Comparison of ENCODE assay signal across 14 mouse cellular contexts in the genomic region with DNA sequence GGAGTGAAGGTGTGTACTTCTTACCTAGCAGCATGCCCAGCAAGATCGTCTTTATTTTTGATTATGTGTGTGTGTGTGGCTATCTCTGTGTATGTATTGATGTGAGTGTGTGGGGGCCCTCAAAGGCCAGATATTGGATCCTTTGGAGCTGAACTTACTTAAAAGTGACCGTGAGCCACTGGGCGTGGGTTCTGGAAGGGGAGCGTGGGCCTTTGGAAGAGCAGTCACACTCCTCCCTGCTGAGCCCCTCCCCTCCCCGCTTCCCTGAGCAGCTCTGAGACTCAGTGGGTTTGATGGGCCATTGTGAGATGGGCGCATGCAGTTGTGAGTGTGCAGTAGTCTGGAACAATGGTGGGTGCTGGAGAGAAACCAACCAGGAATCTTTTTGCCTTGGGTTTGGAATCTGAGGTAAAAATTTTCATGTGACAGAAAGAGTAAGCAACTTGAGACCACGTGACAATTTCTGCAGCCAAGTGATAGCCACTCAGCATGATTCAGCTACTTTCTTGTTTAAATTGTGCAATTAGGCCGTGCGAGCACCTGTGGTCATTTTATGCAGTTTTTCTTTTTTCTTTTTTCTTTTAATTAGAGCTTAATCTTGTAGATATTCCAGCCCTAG. TPM values are rescaled to one million over a fixed set of nuclear protein-coding genes. Genes with fewer than 3 reads are reported as not detected.
DNase-seq lines count a peak whose midpoint lies in the region; ATAC-seq and TF ChIP-seq lines count a peak whose summit lies in the region.
"Had no signal": no experiment of that assay in that cellular context is flagged by ENCODE, and none has a peak within 500 bp of the region (broad histone marks: within the 10 kb centered on the region; RNA-seq: fewer than 3 reads in every experiment).

No protein-coding gene starts in this region.

- no peak overlapping the region for H3K27ac ChIP-seq in midbrain, embryonic 11.5 days (ENCODE audit: low read depth, low read length)
- no peak overlapping the region for H3K27ac ChIP-seq in forebrain, embryonic 16.5 days (ENCODE audit: low read length)
- H3K27ac ChIP-seq: hindbrain, embryonic 12.5 days; neural tube, embryonic 13.5 days had no signal

- WGBS in midbrain, embryonic 11.5 days = 78% methylated on average over 9 of the region's 9 CpGs
- WGBS in forebrain, embryonic 16.5 days = 81% methylated on average over 9 of the region's 9 CpGs

- intact Hi-C loops in heart, postnatal 36 days (cut with DNase I) = loop anchor here (10.0 kb wide), 1 partner anchor 304 kb away; a partner anchor contains a TSS

- H3K4me2 ChIP-seq in midbrain, embryonic 11.5 days = no peak overlapping the region
- H3K4me2 ChIP-seq in forebrain, embryonic 16.5 days (ENCODE audit: low read length) = no peak overlapping the region
- H3K4me2 ChIP-seq: hindbrain, embryonic 12.5 days; neural tube, embryonic 13.5 days had no signal

- H3K9me3 ChIP-seq in G1E (replicated peaks) = no peaks in the 10 kb centered on the region; the same call in 1 of the 2 replicates
- H3K9me3 ChIP-seq in midbrain, embryonic 11.5 days (ENCODE audit: control insufficient read depth, low read length) = no peaks in the 10 kb centered on the region
- H3K9me3 ChIP-seq in forebrain, embryonic 16.5 days (ENCODE audit: control insufficient read depth, low read length) = no peaks in the 10 kb centered on the region
- H3K9me3 ChIP-seq: neural tube, embryonic 13.5 days had no signal

- no peak for TF ChIP-seq CTCF in G1E (IDR thresholded peaks at IDR 0.05; ENCODE audit: low read depth, low read length)

- peaks cover 81% of the 10 kb centered on the region for H3K4me1 ChIP-seq in G1E (ENCODE audit: insufficient read depth, low read depth, low read length)
- H3K4me1 ChIP-seq in midbrain, embryonic 11.5 days (ENCODE audit: control insufficient read depth, insufficient read depth, low read length) = peaks cover 8% of the 10 kb centered on the region
- H3K4me1 ChIP-seq in forebrain, embryonic 16.5 days (replicated peaks; ENCODE audit: control insufficient read depth, insufficient read depth, low read length) = peaks cover 11% of the 10 kb centered on the region

- H3K4me3 ChIP-seq in G1E (ENCODE audit: low read depth, low read length) = peak overlapping the region; percentile 67; the same call in 1 of the 2 replicates
- H3K4me3 ChIP-seq in midbrain, embryonic 11.5 days (ENCODE audit: low read depth, low read length) = no peak overlapping the region
- H3K4me3 ChIP-seq in forebrain, embryonic 16.5 days (replicated peaks; ENCODE audit: low read length) = no peak overlapping the region
- H3K4me3 ChIP-seq: hindbrain, embryonic 12.5 days; neural tube, embryonic 13.5 days had no signal

- DNase-seq in heart, adult 11 months = peak; percentile 80
- DNase-seq in heart, postnatal 36 days = no peak
- no peak for DNase-seq in G1E (ENCODE audit: low spot score)
- peak; percentile 80 for DNase-seq in lung, postnatal 36 days
- no peak for DNase-seq in adrenal gland, postnatal 10 days
- no peak for DNase-seq in midbrain, embryonic 11.5 days (ENCODE audit: low spot score, missing footprints)
- DNase-seq: kidney, postnatal 25 days; right cerebral cortex, postnatal 25 days; thymus, adult 2 months had no signal

- H3K36me3 ChIP-seq in G1E (replicated peaks) = peaks cover 79% of the 10 kb centered on the region
- no peaks in the 10 kb centered on the region for H3K36me3 ChIP-seq in midbrain, embryonic 11.5 days (ENCODE audit: control insufficient read depth, insufficient read depth, low read length)
- H3K36me3 ChIP-seq in forebrain, embryonic 16.5 days (ENCODE audit: control insufficient read depth, insufficient read depth) = no peaks in the 10 kb centered on the region
- H3K36me3 ChIP-seq: hindbrain, embryonic 12.5 days; neural tube, embryonic 13.5 days had no signal

- H3K9ac ChIP-seq in midbrain, embryonic 11.5 days (ENCODE audit: low read length) = no peak overlapping the region
- H3K9ac ChIP-seq in forebrain, embryonic 16.5 days (replicated peaks; ENCODE audit: low read depth, low read length) = no peak overlapping the region
- H3K9ac ChIP-seq: hindbrain, embryonic 12.5 days; neural tube, embryonic 13.5 days had no signal

- no peaks in the 10 kb centered on the region for H3K27me3 ChIP-seq in G1E (ENCODE audit: insufficient read depth, low read length)
- peaks cover 7% of the 10 kb centered on the region for H3K27me3 ChIP-seq in midbrain, embryonic 11.5 days (ENCODE audit: control insufficient read depth, insufficient read depth, low read length)
- peaks cover 8% of the 10 kb centered on the region; the same call in 1 of the 2 replicates for H3K27me3 ChIP-seq in forebrain, embryonic 16.5 days (replicated peaks; ENCODE audit: control insufficient read depth, insufficient read depth, low read length)

- peak; percentile 12 for ATAC-seq in G1E (ENCODE audit: extremely low read depth, insufficient number of reproducible peaks, low FRiP score, poor library complexity, severe bottlenecking)
- ATAC-seq in erythroid progenitor cell, adult 5-6 weeks (replicated peaks; ENCODE audit: low FRiP score, poor library complexity, severe bottlenecking) = peak; percentile 62
- ATAC-seq in midbrain, embryonic 11.5 days (ENCODE audit: low FRiP score) = no peak
- ATAC-seq in forebrain, embryonic 16.5 days = no peak

RNA-seq across cellular contexts. Expression of a gene that starts 5.5 kb away (rescaled TPM):
- total RNA-seq in heart, postnatal 36 days (2021) = 10 to 100 TPM; 78.3 to 93.2 TPM
- total RNA-seq in G1E (2014; fragmentation: Nextera tagmentation) = 514 and 555 TPM in 2 replicates
- 239 and 269 TPM in 2 replicates for total RNA-seq in G1E (2017)
- polyA plus RNA-seq in G1E (2012) = 139 and 160 TPM in 2 replicates
- 514 and 545 TPM in 2 replicates for total RNA-seq in erythroid progenitor cell, adult 5-6 weeks (2015; ENCODE audit: low replicate concordance)
- 329 and 433 TPM in 2 replicates for total RNA-seq in erythroid progenitor cell, adult 5-6 weeks (2017; ENCODE audit: low replicate concordance)
- 10 to 100 TPM; 51.2 TPM for total RNA-seq in adrenal gland, postnatal 10 days (2021)
- 37.4 and 43.4 TPM in 2 replicates for polyA plus RNA-seq in midbrain, embryonic 11.5 days (2014; fragmentation: Nextera tagmentation; extraction: Ambion mirVana)
- 16.6 and 22.5 TPM in 2 replicates for polyA plus RNA-seq in forebrain, embryonic 16.5 days (2015; fragmentation: Nextera tagmentation; extraction: Ambion mirVana)

RNA-seq across cellular contexts. Expression of a gene that starts 19.5 kb away (rescaled TPM):
- under 1 TPM; 0.76 to 0.80 TPM for total RNA-seq in heart, postnatal 36 days (2021)
- 1.1 and 3.3 TPM in 2 replicates for total RNA-seq in G1E (2014; fragmentation: Nextera tagmentation)
- total RNA-seq in G1E (2017) = 1.0 and 1.4 TPM in 2 replicates
- 0.96 and 1.6 TPM in 2 replicates for polyA plus RNA-seq in G1E (2012)
- 9.0 TPM in 1 of 2 replicates, not detected in the other for total RNA-seq in erythroid progenitor cell, adult 5-6 weeks (2015; ENCODE audit: low replicate concordance)
- 4.7 and 10.5 TPM in 2 replicates for total RNA-seq in erythroid progenitor cell, adult 5-6 weeks (2017; ENCODE audit: low replicate concordance)
- total RNA-seq in adrenal gland, postnatal 10 days (2021) = 1 to 10 TPM; 3.2 to 4.5 TPM
- polyA plus RNA-seq in midbrain, embryonic 11.5 days (2014; fragmentation: Nextera tagmentation; extraction: Ambion mirVana) = 2.0 and 2.1 TPM in 2 replicates
- 2.1 and 2.2 TPM in 2 replicates for polyA plus RNA-seq in forebrain, embryonic 16.5 days (2015; fragmentation: Nextera tagmentation; extraction: Ambion mirVana)
- total RNA-seq: left cerebral cortex, adult 18-20 months had no signal

RNA-seq across cellular contexts. Expression of a gene that starts 59.4 kb away (rescaled TPM):
- total RNA-seq in heart, postnatal 36 days (2021) = 10 to 100 TPM; 74.2 to 80.7 TPM
- total RNA-seq in G1E (2014; fragmentation: Nextera tagmentation) (14.2 and 16.1 TPM in 2 replicates), G1E (2017) (15.8 and 15.9 TPM in 2 replicates)
- 24.9 and 27.3 TPM in 2 replicates for polyA plus RNA-seq in G1E (2012)
- 8.8 and 9.4 TPM in 2 replicates for total RNA-seq in erythroid progenitor cell, adult 5-6 weeks (2015; ENCODE audit: low replicate concordance)
- total RNA-seq in erythroid progenitor cell, adult 5-6 weeks (2017; ENCODE audit: low replicate concordance) = 19.9 and 23.1 TPM in 2 replicates
- 10 to 100 TPM; 27.8 to 32.6 TPM for total RNA-seq in adrenal gland, postnatal 10 days (2021)
- 5.9 and 6.6 TPM in 2 replicates for polyA plus RNA-seq in midbrain, embryonic 11.5 days (2014; fragmentation: Nextera tagmentation; extraction: Ambion mirVana)
- polyA plus RNA-seq in forebrain, embryonic 16.5 days (2015; fragmentation: Nextera tagmentation; extraction: Ambion mirVana) = 8.3 and 9.9 TPM in 2 replicates

Comparison
In these comparisons a context has a peak if more than half of its experiments do, and no peak if none do; other contexts are left out.
1. DNase-seq: peak in heart, adult 11 months (single experiment) and lung, postnatal 36 days (single experiment); none in heart, postnatal 36 days (0 of 2), G1E (single experiment), adrenal gland, postnatal 10 days (single experiment) and midbrain, embryonic 11.5 days (single experiment).
2. ATAC-seq: peak in G1E (single experiment) and erythroid progenitor cell, adult 5-6 weeks (single experiment); none in midbrain, embryonic 11.5 days (single experiment) and forebrain, embryonic 16.5 days (single experiment).